Mouse (Mus musculus): ENCODE results near the gene Tesmin. TPM values are rescaled to one million over a fixed set of nuclear protein-coding genes. Genes with fewer than 3 reads are reported as not detected.

Tesmin gene
- polyA plus RNA-seq, 1 experiment from 2014 or later, result 1.5 TPM

GRCm38 (mm10) chr19:3376966-3377715, 11.5 kb upstream of the Tesmin start:
- H3K9me3 ChIP-seq (replicated peaks; ENCODE audit: control insufficient read depth, low read length), result no peaks in the 10 kb centered on the region
- no peak overlapping the region for H3K27ac ChIP-seq (ENCODE audit: low read length)
- H3K36me3 ChIP-seq (ENCODE audit: control insufficient read depth, insufficient read depth), result peaks cover 54% of the 10 kb centered on the region
- 28% methylated on average over 4 of the region's 4 CpGs for WGBS
- H3K9ac ChIP-seq (ENCODE audit: low read length), result no peak overlapping the region
- no peaks in the 10 kb centered on the region for H3K27me3 ChIP-seq (ENCODE audit: control insufficient read depth, insufficient read depth, low read length)
- no peaks in the 10 kb centered on the region for H3K4me1 ChIP-seq (ENCODE audit: control insufficient read depth, insufficient read depth, low read length)
- ATAC-seq (replicated peaks; ENCODE audit: extremely low read depth, insufficient read depth, low FRiP score), result no peak
- H3K4me3 ChIP-seq (ENCODE audit: low read length), result no peak overlapping the region
- no peak overlapping the region for H3K4me2 ChIP-seq (ENCODE audit: low read depth, low read length)

DNA sequence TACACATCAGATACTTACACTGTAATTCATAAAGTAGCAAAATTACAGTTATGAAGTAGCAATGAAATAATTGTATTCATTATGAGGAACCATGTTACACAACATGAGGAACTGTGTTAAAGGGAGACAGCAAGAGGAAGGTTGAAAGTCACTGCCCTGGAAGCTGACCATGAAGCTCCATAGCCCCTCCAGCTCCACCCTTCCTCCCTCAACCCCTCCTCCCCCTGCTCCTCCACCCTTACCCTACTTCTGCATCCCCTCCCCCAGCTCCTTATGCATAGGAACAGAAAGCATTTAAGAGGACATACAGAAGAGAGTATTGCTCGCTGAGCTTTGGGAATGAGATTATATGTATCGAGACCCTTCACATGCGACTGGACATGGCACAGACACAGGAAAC, 10.0 kb upstream of the Tesmin start:
- H3K9me3 ChIP-seq (replicated peaks; ENCODE audit: control insufficient read depth, low read length), result no peaks in the 10 kb centered on the region
- H3K4me1 ChIP-seq (ENCODE audit: control insufficient read depth, insufficient read depth, low read length), result no peaks in the 10 kb centered on the region
- no peak for ATAC-seq (replicated peaks; ENCODE audit: extremely low read depth, insufficient read depth, low FRiP score)
- H3K27ac ChIP-seq (ENCODE audit: low read length), result no peak overlapping the region
- H3K36me3 ChIP-seq (ENCODE audit: control insufficient read depth, insufficient read depth), result peaks cover 57% of the 10 kb centered on the region
- H3K4me2 ChIP-seq (ENCODE audit: low read depth, low read length), result no peak overlapping the region
- no peaks in the 10 kb centered on the region for H3K27me3 ChIP-seq (ENCODE audit: control insufficient read depth, insufficient read depth, low read length)
- 89% methylated on average over 3 of the region's 3 CpGs for WGBS
- no peak overlapping the region for H3K9ac ChIP-seq (ENCODE audit: low read length)
- no peak overlapping the region for H3K4me3 ChIP-seq (ENCODE audit: low read length)

DNA sequence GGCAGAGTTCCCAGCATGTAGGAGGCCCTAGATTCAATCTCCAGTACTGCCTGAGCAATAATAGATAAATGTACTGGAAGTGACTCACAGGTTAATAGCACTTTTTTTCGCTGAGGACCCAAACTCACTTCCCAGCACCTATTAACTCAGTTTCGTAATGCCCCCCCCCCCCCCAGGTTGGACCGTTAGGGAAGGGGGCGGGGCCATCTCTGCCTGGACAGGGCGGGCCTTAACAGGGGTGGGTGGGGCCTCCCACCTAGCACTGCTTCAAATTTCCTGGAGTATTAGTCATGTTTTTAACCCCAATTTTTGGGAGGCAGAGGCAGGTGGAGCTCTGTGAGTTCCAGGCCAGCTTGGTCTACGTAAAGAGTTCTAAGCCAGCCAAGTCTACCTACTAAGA, 596 bp upstream of the Tesmin start:
- Histone ChIP-seq H3K4me2 (ENCODE audit: low read depth, low read length) (no peak overlapping the region), H3K4me3 (ENCODE audit: low read length) (no peak overlapping the region), H3K27me3 (ENCODE audit: control insufficient read depth, insufficient read depth, low read length) (no peaks in the 10 kb centered on the region), H3K27ac (ENCODE audit: low read length) (no peak overlapping the region), H3K9me3 (replicated peaks; ENCODE audit: control insufficient read depth, low read length) (peaks cover 4% of the 10 kb centered on the region), H3K9ac (ENCODE audit: low read length) (no peak overlapping the region), H3K36me3 (ENCODE audit: control insufficient read depth, insufficient read depth) (peaks cover 25% of the 10 kb centered on the region), H3K4me1 (ENCODE audit: control insufficient read depth, insufficient read depth, low read length) (peaks cover 10% of the 10 kb centered on the region)
- WGBS, result 67% methylated on average over 6 of the region's 6 CpGs
- ATAC-seq (replicated peaks; ENCODE audit: extremely low read depth, insufficient read depth, low FRiP score), result no peak

DNA sequence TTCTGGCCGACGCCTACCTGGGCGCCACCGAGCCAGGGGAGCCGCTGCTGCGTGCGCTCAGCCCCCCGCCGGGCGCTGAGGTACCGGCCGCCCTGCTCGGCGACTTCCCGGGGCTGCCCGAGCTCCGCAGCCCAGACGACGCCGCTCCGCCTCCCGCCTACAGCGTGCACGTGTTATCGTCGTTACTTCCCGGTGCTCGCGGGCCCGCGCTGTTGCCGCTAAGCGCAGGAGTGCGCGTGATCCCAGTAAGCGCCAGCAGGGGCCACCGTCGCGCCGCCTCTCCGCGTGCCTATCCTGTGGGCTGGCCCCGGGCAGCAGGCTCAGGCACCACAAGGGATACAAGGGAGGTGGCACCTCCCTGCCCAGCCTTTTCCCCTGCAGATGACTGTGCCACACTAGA, 432 bp downstream of the Tesmin start:
- H3K36me3 ChIP-seq (ENCODE audit: control insufficient read depth, insufficient read depth), result peaks cover 18% of the 10 kb centered on the region
- 1% methylated on average over 31 of the region's 43 CpGs for WGBS

DNA sequence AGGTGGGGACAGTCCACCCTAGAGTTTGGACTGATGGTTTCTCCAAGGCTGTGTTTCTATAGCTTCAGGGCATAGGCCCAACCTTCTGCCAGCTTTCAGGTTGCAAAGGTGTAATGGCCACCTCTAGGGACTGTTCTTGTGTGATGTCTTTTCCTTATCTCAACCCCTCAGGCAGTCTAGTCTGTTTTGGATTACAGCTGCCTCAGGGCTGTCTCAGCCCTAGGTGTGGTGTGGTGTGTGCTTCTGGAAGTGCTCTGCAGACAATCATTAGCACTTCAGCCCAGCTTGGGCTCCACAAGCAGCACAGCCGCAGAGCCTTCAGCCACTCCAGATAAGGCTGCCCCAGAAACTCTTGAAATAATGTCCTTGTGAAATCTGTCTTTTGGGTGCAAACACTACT, 3.7 kb downstream of the Tesmin start:
- Histone ChIP-seq H3K9me3 (replicated peaks; ENCODE audit: control insufficient read depth, low read length) (peaks cover 4% of the 10 kb centered on the region), H3K36me3 (ENCODE audit: control insufficient read depth, insufficient read depth) (peaks cover 4% of the 10 kb centered on the region), H3K9ac (ENCODE audit: low read length) (no peak overlapping the region), H3K4me2 (ENCODE audit: low read depth, low read length) (no peak overlapping the region), H3K27ac (ENCODE audit: low read length) (peak overlapping the region; percentile 29; the same call in 1 of the 2 replicates), H3K27me3 (ENCODE audit: control insufficient read depth, insufficient read depth, low read length) (no peaks in the 10 kb centered on the region), H3K4me3 (ENCODE audit: low read length) (no peak overlapping the region), H3K4me1 (ENCODE audit: control insufficient read depth, insufficient read depth, low read length) (peaks cover 10% of the 10 kb centered on the region)
- 25% methylated on average over 1 of the region's 1 CpGs for WGBS
- no peak for ATAC-seq (replicated peaks; ENCODE audit: extremely low read depth, insufficient read depth, low FRiP score)

More for the DNA sequence above, 432 bp downstream of the Tesmin start:
- Histone ChIP-seq H3K27ac (ENCODE audit: low read length) (0 out of 2 replicates have a peak overlapping the region, but pooled peaks have one; percentile 4), H3K9ac (ENCODE audit: low read length) (peak overlapping the region; percentile 60), H3K9me3 (replicated peaks; ENCODE audit: control insufficient read depth, low read length) (peaks cover 4% of the 10 kb centered on the region), H3K4me2 (ENCODE audit: low read depth, low read length) (peak overlapping the region; percentile 97), H3K4me3 (ENCODE audit: low read length) (peak overlapping the region; percentile 54), H3K27me3 (ENCODE audit: control insufficient read depth, insufficient read depth, low read length) (no peaks in the 10 kb centered on the region), H3K4me1 (ENCODE audit: control insufficient read depth, insufficient read depth, low read length) (peaks cover 10% of the 10 kb centered on the region)
- peak; percentile 92 for ATAC-seq (replicated peaks; ENCODE audit: extremely low read depth, insufficient read depth, low FRiP score)

- peaks cover 4% of the 10 kb centered on the region for H3K36me3 ChIP-seq (ENCODE audit: control insufficient read depth, insufficient read depth)
- H3K9me3 ChIP-seq (replicated peaks; ENCODE audit: control insufficient read depth, low read length), result peaks cover 4% of the 10 kb centered on the region
- H3K4me3 ChIP-seq (ENCODE audit: low read length), result no peak overlapping the region
- no peak overlapping the region for H3K27ac ChIP-seq (ENCODE audit: low read length)
- 67% methylated on average over 3 of the region's 3 CpGs for WGBS
- H3K4me2 ChIP-seq (ENCODE audit: low read depth, low read length), result no peak overlapping the region
- H3K9ac ChIP-seq (ENCODE audit: low read length), result no peak overlapping the region
- peaks cover 7% of the 10 kb centered on the region for H3K4me1 ChIP-seq (ENCODE audit: control insufficient read depth, insufficient read depth, low read length)
- no peak for ATAC-seq (replicated peaks; ENCODE audit: extremely low read depth, insufficient read depth, low FRiP score)
- H3K27me3 ChIP-seq (ENCODE audit: control insufficient read depth, insufficient read depth, low read length), result no peaks in the 10 kb centered on the region
These were observed 5.6 kb downstream of the Tesmin start for GRCm38 (mm10) chr19:3394216-3394615.

GRCm38 (mm10) chr19:3400057-3400456, 11.4 kb downstream of the Tesmin start:
- H3K27ac ChIP-seq (ENCODE audit: low read length), result no peak overlapping the region
- H3K27me3 ChIP-seq (ENCODE audit: control insufficient read depth, insufficient read depth, low read length), result no peaks in the 10 kb centered on the region
- no peak overlapping the region for H3K9ac ChIP-seq (ENCODE audit: low read length)
- 77% methylated on average over 4 of the region's 4 CpGs for WGBS
- no peak overlapping the region for H3K4me2 ChIP-seq (ENCODE audit: low read depth, low read length)
- H3K4me3 ChIP-seq (ENCODE audit: low read length), result no peak overlapping the region
- H3K36me3 ChIP-seq (ENCODE audit: control insufficient read depth, insufficient read depth), result peaks cover 7% of the 10 kb centered on the region
- H3K9me3 ChIP-seq (replicated peaks; ENCODE audit: control insufficient read depth, low read length), result no peaks in the 10 kb centered on the region
- ATAC-seq (replicated peaks; ENCODE audit: extremely low read depth, insufficient read depth, low FRiP score), result no peak
- peaks cover 13% of the 10 kb centered on the region for H3K4me1 ChIP-seq (ENCODE audit: control insufficient read depth, insufficient read depth, low read length)

DNA sequence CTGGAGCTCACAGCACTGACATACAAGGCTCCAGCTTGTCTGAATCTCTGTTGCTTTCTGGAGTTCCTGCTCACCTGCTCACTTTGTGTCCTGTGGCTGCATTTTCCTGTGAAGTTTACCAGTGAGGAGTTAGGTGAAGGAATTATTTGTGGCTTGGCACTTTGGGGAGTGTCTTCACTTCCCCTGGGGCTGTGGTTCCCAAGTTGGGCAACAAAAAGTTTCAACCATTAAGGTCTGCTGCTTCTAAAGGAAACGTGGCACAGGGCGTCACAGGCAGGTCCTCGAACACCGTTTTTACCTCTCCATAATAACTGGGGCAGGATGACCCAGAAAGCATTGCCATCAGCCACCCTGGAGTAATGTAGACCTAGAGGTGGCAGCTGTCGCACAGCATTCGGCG, 12.8 kb downstream of the Tesmin start:
- no peak overlapping the region for H3K4me2 ChIP-seq (ENCODE audit: low read depth, low read length)

DNA sequence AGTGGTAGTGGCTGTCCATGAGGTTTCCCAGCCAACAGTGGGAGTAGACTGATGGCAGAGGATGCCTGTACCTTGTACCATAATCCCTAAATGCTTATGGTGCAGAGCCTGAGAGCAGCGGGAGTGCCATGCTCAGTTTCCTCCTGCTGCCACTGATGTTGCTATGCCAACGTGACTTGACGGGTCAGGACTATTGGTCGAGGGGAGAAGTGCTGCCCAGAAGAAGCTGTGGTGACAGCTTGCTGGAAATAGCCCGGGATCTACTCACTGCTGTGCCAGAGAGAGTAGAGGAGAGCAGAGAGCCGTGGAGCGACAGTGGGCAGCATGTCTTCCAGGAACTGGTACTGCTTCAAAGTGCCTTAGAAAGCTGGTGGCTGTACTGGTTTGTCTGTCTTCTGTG, 13.3 kb downstream of the Tesmin start:
- ATAC-seq (replicated peaks; ENCODE audit: extremely low read depth, insufficient read depth, low FRiP score), result peak; percentile 71
- H3K4me2 ChIP-seq (ENCODE audit: low read depth, low read length), result peak overlapping the region; percentile 3; the same call in 1 of the 2 replicates

More for the DNA sequence above, 12.8 kb downstream of the Tesmin start:
- Histone ChIP-seq H3K36me3 (ENCODE audit: control insufficient read depth, insufficient read depth) (peaks cover 7% of the 10 kb centered on the region), H3K9ac (ENCODE audit: low read length) (no peak overlapping the region), H3K27ac (ENCODE audit: low read length) (no peak overlapping the region), H3K27me3 (ENCODE audit: control insufficient read depth, insufficient read depth, low read length) (no peaks in the 10 kb centered on the region), H3K9me3 (replicated peaks; ENCODE audit: control insufficient read depth, low read length) (no peaks in the 10 kb centered on the region), H3K4me3 (ENCODE audit: low read length) (no peak overlapping the region), H3K4me1 (ENCODE audit: control insufficient read depth, insufficient read depth, low read length) (peaks cover 13% of the 10 kb centered on the region)
- WGBS, result 66% methylated on average over 7 of the region's 7 CpGs
- ATAC-seq (replicated peaks; ENCODE audit: extremely low read depth, insufficient read depth, low FRiP score), result no peak

More for the DNA sequence above, 13.3 kb downstream of the Tesmin start:
- Histone ChIP-seq H3K4me3 (ENCODE audit: low read length) (no peak overlapping the region), H3K27me3 (ENCODE audit: control insufficient read depth, insufficient read depth, low read length) (no peaks in the 10 kb centered on the region), H3K9ac (ENCODE audit: low read length) (no peak overlapping the region), H3K36me3 (ENCODE audit: control insufficient read depth, insufficient read depth) (peaks cover 7% of the 10 kb centered on the region), H3K27ac (ENCODE audit: low read length) (no peak overlapping the region), H3K9me3 (replicated peaks; ENCODE audit: control insufficient read depth, low read length) (no peaks in the 10 kb centered on the region), H3K4me1 (ENCODE audit: control insufficient read depth, insufficient read depth, low read length) (peaks cover 13% of the 10 kb centered on the region)
- 35% methylated on average over 7 of the region's 7 CpGs for WGBS
